In genomic region chr8:120731582-120731981, GRCm38 (mm10) we compare ENCODE assay signal across 14 mouse cellular contexts. TPM values are rescaled to one million over a fixed set of nuclear protein-coding genes. Genes with fewer than 3 reads are reported as not detected.
DNase-seq lines count a peak whose midpoint lies in the region; ATAC-seq lines count a peak whose summit lies in the region.
"Had no signal": no experiment of that assay in that cellular context is flagged by ENCODE, and none has a peak within 500 bp of the region (broad histone marks: within the 10 kb centered on the region; RNA-seq: fewer than 3 reads in every experiment).

No protein-coding gene starts in this region.

- 34% methylated on average over 14 of the region's 14 CpGs for WGBS in forebrain, embryonic 10.5 days
- 32% methylated on average over 14 of the region's 14 CpGs for WGBS in forebrain, embryonic 16.5 days
- 43% methylated on average over 14 of the region's 14 CpGs for WGBS in hindbrain, embryonic 13.5 days
- 17% methylated on average over 14 of the region's 14 CpGs for WGBS in midbrain, embryonic 15.5 days

- ATAC-seq in forebrain, embryonic 16.5 days = no peak
- no peak for ATAC-seq in hindbrain, embryonic 13.5 days (ENCODE audit: low FRiP score)
- ATAC-seq in midbrain, embryonic 15.5 days (replicated peaks) = no peak

- H3K27ac ChIP-seq in forebrain, embryonic 10.5 days = no peak overlapping the region
- H3K27ac ChIP-seq in forebrain, embryonic 16.5 days (ENCODE audit: low read length) = no peak overlapping the region
- H3K27ac ChIP-seq in hindbrain, embryonic 13.5 days = no peak overlapping the region
- no peak overlapping the region for H3K27ac ChIP-seq in midbrain, embryonic 15.5 days
- H3K27ac ChIP-seq: liver, embryonic 14.5 days; macrophage had no signal

- H3K9ac ChIP-seq in forebrain, embryonic 16.5 days (replicated peaks; ENCODE audit: low read depth, low read length) = no peak overlapping the region
- no peak overlapping the region for H3K9ac ChIP-seq in hindbrain, embryonic 13.5 days
- no peak overlapping the region for H3K9ac ChIP-seq in midbrain, embryonic 15.5 days
- H3K9ac ChIP-seq: liver, embryonic 14.5 days had no signal

- H3K4me1 ChIP-seq in forebrain, embryonic 10.5 days = peaks cover 24% of the 10 kb centered on the region
- peaks cover 9% of the 10 kb centered on the region for H3K4me1 ChIP-seq in forebrain, embryonic 16.5 days (replicated peaks; ENCODE audit: control insufficient read depth, insufficient read depth, low read length)
- peaks cover 17% of the 10 kb centered on the region for H3K4me1 ChIP-seq in hindbrain, embryonic 13.5 days (replicated peaks)
- H3K4me1 ChIP-seq in midbrain, embryonic 15.5 days = peaks cover 18% of the 10 kb centered on the region

- H3K4me2 ChIP-seq in forebrain, embryonic 16.5 days (ENCODE audit: low read length) = no peak overlapping the region
- 0 out of 2 replicates have a peak overlapping the region, but pooled peaks have one; percentile 6 for H3K4me2 ChIP-seq in hindbrain, embryonic 13.5 days
- H3K4me2 ChIP-seq in midbrain, embryonic 15.5 days = peak overlapping the region; percentile 32

- peaks cover 63% of the 10 kb centered on the region for H3K27me3 ChIP-seq in forebrain, embryonic 10.5 days (ENCODE audit: poor library complexity, severe bottlenecking)
- H3K27me3 ChIP-seq in forebrain, embryonic 16.5 days (replicated peaks; ENCODE audit: control insufficient read depth, insufficient read depth, low read length) = peaks cover 18% of the 10 kb centered on the region
- H3K27me3 ChIP-seq in hindbrain, embryonic 13.5 days = peaks cover 39% of the 10 kb centered on the region
- H3K27me3 ChIP-seq in midbrain, embryonic 15.5 days (replicated peaks) = peaks cover 27% of the 10 kb centered on the region

- no peaks in the 10 kb centered on the region for H3K36me3 ChIP-seq in forebrain, embryonic 10.5 days (replicated peaks)
- H3K36me3 ChIP-seq in forebrain, embryonic 16.5 days (ENCODE audit: control insufficient read depth, insufficient read depth) = no peaks in the 10 kb centered on the region
- H3K36me3 ChIP-seq in hindbrain, embryonic 13.5 days = no peaks in the 10 kb centered on the region
- no peaks in the 10 kb centered on the region for H3K36me3 ChIP-seq in midbrain, embryonic 15.5 days (replicated peaks)
- H3K36me3 ChIP-seq: G1E had no signal

- no peak for DNase-seq in forebrain, embryonic 10.5 days (ENCODE audit: extremely low spot score, low spot score)
- DNase-seq in ES-CJ7 (ENCODE audit: low read depth, low spot score) = peak; percentile 40
- no peak for DNase-seq in lung, adult 18-20 months
- no peak for DNase-seq in adrenal gland, postnatal 36 days
- DNase-seq in gastrocnemius, adult 8-10 months (ENCODE audit: low spot score in 2 of 2) = no peak
- DNase-seq: gastrocnemius, postnatal 25 days; right cerebral cortex, postnatal 14 days had no signal

- H3K9me3 ChIP-seq in forebrain, embryonic 10.5 days = no peaks in the 10 kb centered on the region
- H3K9me3 ChIP-seq in forebrain, embryonic 16.5 days (ENCODE audit: control insufficient read depth, low read length) = no peaks in the 10 kb centered on the region
- no peaks in the 10 kb centered on the region for H3K9me3 ChIP-seq in hindbrain, embryonic 13.5 days
- H3K9me3 ChIP-seq in midbrain, embryonic 15.5 days = no peaks in the 10 kb centered on the region

- peak overlapping the region; percentile 32; the same call in 1 of the 2 replicates for H3K4me3 ChIP-seq in forebrain, embryonic 10.5 days
- H3K4me3 ChIP-seq in forebrain, embryonic 16.5 days (replicated peaks; ENCODE audit: low read length) = no peak overlapping the region
- H3K4me3 ChIP-seq in hindbrain, embryonic 13.5 days = no peak overlapping the region
- 0 out of 2 replicates have a peak overlapping the region, but pooled peaks have one; percentile 4 for H3K4me3 ChIP-seq in midbrain, embryonic 15.5 days
- H3K4me3 ChIP-seq: erythroblast, embryonic 14.5 days had no signal

RNA-seq across cellular contexts. Expression of gene Irf8, which starts 4.6 kb away (rescaled TPM):
- polyA plus RNA-seq in forebrain, embryonic 10.5 days (2016; fragmentation: Nextera tagmentation; extraction: Ambion mirVana) = 4.5 and 5.0 TPM in 2 replicates
- polyA plus RNA-seq in forebrain, embryonic 16.5 days (2015; fragmentation: Nextera tagmentation; extraction: Ambion mirVana) = 3.6 and 4.2 TPM in 2 replicates
- 4.2 and 5.9 TPM in 2 replicates for polyA plus RNA-seq in hindbrain, embryonic 13.5 days (2015; fragmentation: Nextera tagmentation; extraction: Ambion mirVana)
- polyA plus RNA-seq in midbrain, embryonic 15.5 days (2015; fragmentation: Nextera tagmentation; extraction: Ambion mirVana) = 3.7 and 4.0 TPM in 2 replicates
- 10 to 100 TPM in 1 of 2 experiments, 1 to 10 TPM in 1; 9.8 to 44.7 TPM for total RNA-seq in adrenal gland, postnatal 36 days (2021)
- total RNA-seq in gastrocnemius, adult 8-10 months (2022) = 10 to 100 TPM in 2 of 4 experiments, 1 to 10 TPM in 2; 8.9 to 12.0 (median 10.7) TPM

Comparison
In these comparisons a context has a peak if more than half of its experiments do, and no peak if none do; other contexts are left out.
1. H3K4me3 ChIP-seq: peak in forebrain, embryonic 10.5 days (single experiment) and midbrain, embryonic 15.5 days (single experiment); none in forebrain, embryonic 16.5 days (single experiment) and hindbrain, embryonic 13.5 days (single experiment).